Mouse (Mus musculus) liver, embryonic 14.5 days (tissue): ENCODE results near the gene Focad.

Experiments used
- CTCF ChIP-seq: IDR thresholded peaks from 2 replicates; pipeline ENCODE4 v1.5.1; 2016; ENCODE audit warnings: antibody characterized with exemption, low read depth, control low read depth
- EP300 ChIP-seq: IDR thresholded peaks from 2 replicates; pipeline ENCODE4 v1.6.1; 2016; ENCODE audit warnings: antibody characterized with exemption, low read depth

DNA sequence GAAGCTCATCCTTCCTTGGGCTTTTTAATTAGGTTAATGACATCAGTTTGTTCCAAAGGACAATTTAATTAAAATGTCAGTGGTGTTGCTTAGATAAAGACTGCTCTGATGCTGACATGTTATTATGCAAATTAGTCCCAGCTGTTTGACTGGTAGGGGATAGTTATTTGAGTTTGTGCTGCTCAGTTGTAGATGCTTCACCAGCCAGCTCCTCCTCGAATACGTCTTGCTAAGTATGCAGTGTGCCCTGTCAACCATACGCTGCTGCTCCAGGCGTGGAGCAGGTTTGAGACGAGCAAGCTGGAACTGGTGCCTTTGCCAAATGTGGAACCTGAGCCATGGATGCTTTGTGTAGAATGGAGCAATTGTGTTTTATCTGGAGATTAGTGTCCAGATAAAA, 243.7 kb downstream of the Focad start:
- TF ChIP-seq CTCF (no peak), EP300 (no peak)
